Mouse (Mus musculus): ENCODE results near the gene Susd3.

The Susd3 gene

GRCm38 (mm10) chr13:49212711-49213500 lies 35.6 kb downstream of the Susd3 start:
- DNase-seq (ENCODE audit: low spot score) = no peak

GRCm38 (mm10) chr13:49209306-49209705 lies 39.2 kb downstream of the Susd3 start:
- DNase-seq (ENCODE audit: low spot score) = no peak

GRCm38 (mm10) chr13:49206341-49206740 lies 42.2 kb downstream of the Susd3 start:
- no peak for DNase-seq (ENCODE audit: low spot score)

GRCm38 (mm10) chr13:49205381-49205998 lies 43.0 kb downstream of the Susd3 start:
- peak; percentile 71 for DNase-seq (ENCODE audit: low spot score)

GRCm38 (mm10) chr13:49202556-49202955 lies 46.0 kb downstream of the Susd3 start:
- no peak for DNase-seq (ENCODE audit: low spot score)

GRCm38 (mm10) chr13:49200688-49201087 lies 47.8 kb downstream of the Susd3 start:
- no peak for DNase-seq (ENCODE audit: low spot score)

- DNase-seq (ENCODE audit: low spot score) = no peak
Measured at GRCm38 (mm10) chr13:49199891-49200290, 48.6 kb downstream of the Susd3 start.

GRCm38 (mm10) chr13:49198734-49199133 lies 49.8 kb downstream of the Susd3 start:
- no peak for DNase-seq (ENCODE audit: low spot score)

GRCm38 (mm10) chr13:49196766-49197165 lies 51.7 kb downstream of the Susd3 start:
- no peak for DNase-seq (ENCODE audit: low spot score)

GRCm38 (mm10) chr13:49196211-49196610 lies 52.3 kb downstream of the Susd3 start:
- no peak for DNase-seq (ENCODE audit: low spot score)

GRCm38 (mm10) chr13:49195651-49196050 lies 52.9 kb downstream of the Susd3 start:
- no peak for DNase-seq (ENCODE audit: low spot score)

- DNase-seq (ENCODE audit: low spot score) = no peak
Measured at GRCm38 (mm10) chr13:49194811-49195210, 53.7 kb downstream of the Susd3 start.

- DNase-seq (ENCODE audit: low spot score) = no peak
Measured at GRCm38 (mm10) chr13:49193650-49194049, 54.9 kb downstream of the Susd3 start.

- no peak for DNase-seq (ENCODE audit: low spot score)
Measured at GRCm38 (mm10) chr13:49192156-49192855, 56.2 kb downstream of the Susd3 start.

- no peak for DNase-seq (ENCODE audit: low spot score)
Measured at GRCm38 (mm10) chr13:49191673-49192035, 56.9 kb downstream of the Susd3 start.

- no peak for DNase-seq (ENCODE audit: low spot score)
Measured at GRCm38 (mm10) chr13:49190876-49191672, 57.4 kb downstream of the Susd3 start.

- no peak for DNase-seq (ENCODE audit: low spot score)
Measured at GRCm38 (mm10) chr13:49189970-49190870, 58.3 kb downstream of the Susd3 start.

- no peak for DNase-seq (ENCODE audit: low spot score)
Measured at GRCm38 (mm10) chr13:49188966-49189360, 59.5 kb downstream of the Susd3 start.

- peak; percentile 41 for DNase-seq (ENCODE audit: low spot score)
Measured at GRCm38 (mm10) chr13:49188219-49188965, 60.1 kb downstream of the Susd3 start.
